Mouse (Mus musculus): ENCODE results near the gene Zfp710.

Zfp710 gene

DNA sequence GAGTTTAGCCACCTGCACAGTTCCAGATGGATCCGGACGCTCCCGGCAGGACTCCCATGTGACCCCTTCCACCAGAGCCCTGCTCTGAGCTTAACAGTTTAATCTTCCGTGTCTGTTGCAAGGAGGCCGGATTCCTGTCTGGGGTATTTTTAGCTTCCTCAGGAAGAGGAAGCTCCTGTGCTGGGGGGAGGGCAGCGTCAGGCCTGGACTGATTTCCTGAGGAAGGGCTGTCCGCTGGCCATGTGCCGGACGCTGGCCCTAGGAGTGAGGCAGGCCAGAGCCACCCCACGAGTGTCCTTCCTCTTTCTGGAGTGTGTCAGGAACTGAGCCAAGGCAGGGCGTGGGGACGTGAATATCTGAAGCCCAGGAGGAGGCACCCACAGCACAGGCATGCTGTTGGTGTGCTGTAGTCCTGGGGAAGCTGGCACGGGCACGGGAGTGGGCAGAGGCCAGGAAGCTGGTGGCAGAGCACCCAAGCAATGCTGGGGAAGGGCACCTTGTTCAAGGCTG lies 54.2 kb downstream of the Zfp710 start:
- peak; percentile 59 for DNase-seq (ENCODE audit: low spot score)

DNA sequence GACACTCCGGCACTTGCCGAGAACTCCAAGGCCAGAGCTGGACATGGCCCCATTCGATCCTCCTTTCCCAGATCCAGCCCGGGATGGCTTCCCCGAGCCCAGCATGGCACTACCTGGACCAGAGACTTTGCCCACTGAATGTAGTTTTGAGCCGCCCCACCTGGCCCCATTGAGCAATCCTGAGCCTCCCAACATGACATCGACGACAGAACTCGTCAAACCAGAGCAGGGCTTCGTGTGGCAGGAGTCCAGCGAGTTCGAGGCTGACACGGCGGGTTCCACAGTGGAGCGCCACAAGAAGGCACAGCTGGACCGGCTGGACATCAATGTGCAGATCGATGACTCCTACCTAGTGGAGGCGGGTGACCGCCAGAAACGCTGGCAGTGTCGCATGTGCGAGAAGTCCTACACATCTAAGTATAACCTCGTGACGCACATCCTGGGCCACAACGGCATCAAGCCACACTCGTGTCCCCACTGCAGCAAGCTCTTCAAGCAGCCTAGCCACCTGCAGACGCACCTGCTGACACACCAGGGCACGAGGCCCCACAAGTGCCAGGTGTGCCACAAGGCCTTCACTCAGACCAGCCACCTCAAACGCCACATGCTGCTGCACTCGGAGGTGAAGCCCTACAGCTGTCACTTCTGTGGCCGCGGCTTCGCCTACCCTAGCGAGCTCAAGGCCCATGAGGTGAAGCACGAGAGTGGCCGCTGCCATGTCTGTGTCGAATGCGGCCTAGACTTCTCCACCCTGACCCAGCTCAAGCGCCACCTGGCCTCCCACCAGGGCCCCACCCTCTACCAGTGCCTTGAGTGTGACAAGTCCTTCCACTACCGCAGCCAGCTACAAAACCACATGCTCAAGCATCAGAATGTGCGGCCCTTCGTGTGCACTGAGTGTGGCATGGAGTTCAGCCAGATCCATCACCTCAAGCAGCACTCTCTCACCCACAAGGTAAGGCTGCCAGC lies 57.3 kb downstream of the Zfp710 start:
- no peak for DNase-seq (ENCODE audit: low spot score)

DNA sequence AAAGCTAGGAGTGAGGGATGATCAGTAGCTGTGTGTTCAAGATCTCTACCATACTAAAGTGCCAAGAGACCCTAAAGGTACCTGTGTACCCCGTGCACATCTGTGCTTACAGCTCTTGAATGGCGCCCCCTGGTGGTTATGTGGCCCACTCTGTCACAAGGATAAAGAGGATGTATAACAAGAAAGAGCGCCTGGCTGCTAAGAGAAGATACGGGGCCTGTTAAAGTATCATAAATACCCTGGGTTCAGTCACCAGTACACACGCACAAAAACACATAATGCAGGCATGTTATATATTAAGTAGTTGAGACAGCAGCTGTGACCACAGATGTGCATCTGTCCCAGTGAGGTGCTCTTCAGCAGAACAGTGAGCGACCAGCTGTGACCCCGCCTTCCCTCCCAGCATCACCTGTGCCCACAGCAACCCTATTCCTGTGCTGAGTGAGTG lies 59.9 kb downstream of the Zfp710 start:
- DNase-seq (ENCODE audit: low spot score): peak; percentile 45

DNA sequence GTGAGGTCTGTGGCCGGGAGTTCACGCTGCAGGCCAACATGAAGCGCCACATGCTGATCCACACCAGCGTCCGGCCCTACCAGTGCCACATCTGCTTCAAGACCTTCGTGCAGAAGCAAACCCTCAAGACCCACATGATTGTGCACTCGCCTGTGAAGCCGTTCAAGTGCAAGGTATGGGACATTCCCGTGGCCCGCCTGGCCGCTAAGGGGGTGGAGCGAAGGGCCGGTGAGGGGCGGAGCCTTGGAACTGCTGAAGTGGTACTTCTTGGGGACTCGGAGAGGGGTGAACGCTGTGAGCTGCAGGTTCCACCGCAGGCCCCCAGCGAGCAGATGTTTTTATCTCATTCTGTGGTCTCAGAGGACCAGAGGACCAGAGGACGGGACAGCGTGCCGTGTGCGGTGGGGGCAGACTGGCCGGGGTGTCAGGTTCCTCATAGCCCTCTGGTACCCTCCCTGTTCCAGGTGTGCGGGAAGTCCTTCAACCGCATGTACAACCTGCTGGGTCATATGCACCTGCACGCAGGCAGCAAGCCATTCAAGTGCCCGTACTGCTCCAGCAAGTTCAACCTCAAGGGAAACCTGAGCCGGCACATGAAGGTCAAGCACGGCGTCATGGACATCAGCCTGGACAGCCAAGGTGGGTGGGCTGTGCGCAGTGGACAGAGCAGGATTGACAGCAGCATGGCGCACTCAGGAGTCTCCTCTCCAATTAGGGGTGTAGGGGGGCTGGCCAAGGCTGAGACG lies 61.5 kb downstream of the Zfp710 start:
- no peak for DNase-seq (ENCODE audit: low spot score)

DNA sequence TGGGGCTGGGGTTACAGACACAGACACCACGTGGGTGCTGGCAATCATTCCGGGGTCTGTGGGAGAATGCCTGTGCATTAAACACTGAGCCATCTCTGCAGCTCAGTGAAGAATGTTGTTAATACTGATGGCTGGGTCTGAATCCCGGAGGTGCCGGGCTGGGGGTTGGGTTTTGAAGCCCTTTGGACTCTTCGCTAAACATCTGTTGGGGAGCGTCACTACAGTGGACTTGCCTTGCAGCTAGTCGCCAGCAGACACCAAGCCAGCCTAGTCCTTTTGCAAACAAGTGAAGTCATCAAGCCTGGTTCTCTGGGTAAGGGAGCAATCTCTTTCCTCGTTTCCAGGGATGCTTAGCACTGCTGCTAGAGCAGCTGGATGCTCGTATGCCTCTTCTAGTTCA lies 63.6 kb downstream of the Zfp710 start:
- no peak for DNase-seq (ENCODE audit: low spot score)

DNA sequence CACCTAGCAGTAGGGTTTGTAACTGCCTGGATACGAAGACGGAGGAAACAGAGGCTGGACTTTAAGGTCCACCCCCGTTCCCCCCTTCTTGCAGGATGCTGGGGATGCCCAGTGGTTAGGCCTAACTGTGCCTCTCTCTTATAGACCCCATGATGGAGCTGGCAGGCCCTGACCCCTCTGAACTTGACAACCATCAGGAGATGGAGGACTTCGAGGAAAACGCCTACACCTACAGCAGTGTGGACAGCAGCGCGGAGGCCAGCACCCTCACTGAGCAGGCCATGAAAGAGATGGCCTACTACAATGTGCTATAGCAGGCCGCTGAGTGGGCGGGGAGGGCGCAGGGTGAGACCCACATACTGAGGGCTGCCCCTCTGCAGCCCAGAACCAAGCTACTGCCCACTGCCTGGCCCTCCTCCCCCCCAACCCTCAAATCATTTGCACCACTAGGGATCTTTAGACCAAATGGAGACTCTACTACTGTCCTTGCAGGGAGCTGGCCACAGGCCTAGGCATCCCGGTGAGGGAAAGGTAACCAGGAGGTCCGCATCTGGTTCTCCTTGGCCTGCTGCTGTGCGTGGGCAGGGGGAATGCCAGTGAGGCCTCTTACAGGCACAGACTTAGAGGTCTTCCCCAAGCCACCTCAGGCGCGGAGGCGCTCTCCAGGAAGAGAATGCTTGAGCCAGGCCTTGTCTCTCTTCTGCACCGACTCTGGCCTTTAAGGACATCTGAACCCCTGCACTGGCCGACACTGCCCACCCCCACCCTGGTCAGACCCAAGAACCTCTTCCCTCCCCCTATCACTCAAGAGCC lies 65.8 kb downstream of the Zfp710 start:
- DNase-seq (ENCODE audit: low spot score): no peak

DNA sequence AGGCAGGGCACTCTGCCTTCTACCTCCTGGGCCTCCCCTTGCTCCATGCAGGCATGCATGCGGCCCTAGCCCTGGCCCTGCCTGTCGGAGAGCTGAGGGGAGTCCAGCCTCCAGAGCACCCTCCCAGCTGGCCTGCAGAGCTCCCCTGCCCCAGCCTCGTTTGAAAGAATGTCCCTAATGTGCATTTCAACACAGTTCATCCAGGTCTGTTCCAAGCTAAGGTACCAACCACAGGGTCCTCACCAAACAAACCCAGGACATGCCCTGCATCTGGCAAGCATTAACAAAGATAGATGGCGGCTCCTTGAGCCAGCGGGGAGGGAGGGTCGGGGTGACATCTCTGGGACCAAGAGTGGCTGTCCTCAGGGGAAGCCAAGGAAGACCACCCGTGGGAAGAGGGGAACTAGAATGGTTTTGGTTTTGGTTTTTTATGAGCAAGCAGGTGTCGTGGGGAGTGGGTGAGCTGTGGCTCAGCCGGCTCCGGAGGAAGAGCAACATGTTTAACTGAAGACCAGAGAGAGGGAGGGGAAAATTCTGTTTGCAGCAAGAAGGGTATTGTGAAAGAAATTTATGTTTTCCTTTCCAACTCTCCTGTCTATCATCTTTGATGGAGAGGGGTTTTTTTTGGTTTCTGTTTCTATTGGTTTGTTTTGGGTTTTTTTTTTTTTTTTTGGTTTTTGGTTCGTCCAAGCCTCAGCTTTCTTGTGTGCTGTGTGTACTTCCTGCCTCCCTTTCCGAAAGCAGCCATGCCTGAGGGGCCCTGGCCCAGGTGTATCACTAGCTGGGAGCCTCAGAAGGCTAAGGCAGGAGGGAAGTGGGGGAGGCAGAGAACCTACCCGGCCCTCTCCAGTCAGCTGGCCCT lies 66.6 kb downstream of the Zfp710 start:
- DNase-seq (ENCODE audit: low spot score): no peak

DNA sequence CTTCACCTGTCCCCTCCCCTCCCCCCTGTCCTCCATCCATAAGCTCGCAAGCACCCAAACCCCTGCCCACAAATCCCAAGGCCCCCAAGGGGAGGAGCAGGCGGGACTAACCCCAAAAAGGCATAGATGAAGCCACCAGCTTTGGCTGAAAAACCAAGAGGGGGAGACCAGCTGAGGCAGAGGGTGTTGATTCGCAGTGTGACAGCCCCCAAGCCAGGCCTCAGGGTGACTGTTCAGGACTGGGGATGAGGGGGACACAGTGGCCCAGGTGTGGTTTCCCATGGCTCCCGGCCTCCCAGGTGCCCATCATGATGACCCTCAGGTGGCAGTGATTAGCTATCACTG lies 67.2 kb downstream of the Zfp710 start:
- DNase-seq (ENCODE audit: low spot score): no peak

DNA sequence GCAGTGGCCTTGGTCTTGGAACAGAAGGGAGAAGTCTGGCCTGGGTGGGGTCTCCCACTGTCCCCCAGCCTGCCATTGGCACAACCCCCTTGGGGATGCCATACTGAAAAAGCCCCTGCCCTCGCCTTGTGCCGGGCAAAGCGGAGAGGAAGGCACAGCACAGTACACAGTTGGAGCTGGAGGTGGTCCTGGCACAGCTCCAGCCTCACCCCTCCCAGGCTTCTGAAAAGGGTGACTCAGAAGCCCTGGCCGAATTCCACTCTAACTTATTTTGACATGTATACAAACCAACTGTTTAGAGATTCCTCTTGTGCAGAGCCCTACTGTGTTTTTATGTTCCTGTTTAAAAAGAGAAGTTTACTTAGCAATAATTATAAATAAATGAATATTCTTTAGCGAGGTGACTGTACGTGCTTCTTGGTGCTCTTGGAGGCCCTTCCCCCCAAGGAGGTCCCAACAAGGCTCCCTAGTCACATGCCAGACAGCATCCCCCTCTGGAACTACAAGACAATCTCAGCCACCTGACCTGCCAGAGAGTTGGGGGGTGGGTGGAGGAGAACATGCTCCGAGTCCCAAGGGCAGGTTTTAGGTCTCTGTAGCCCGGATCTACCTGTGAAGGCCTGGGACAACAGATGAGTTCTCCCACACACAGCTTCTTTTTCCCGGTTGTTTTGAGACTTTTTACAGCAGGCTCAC lies 67.9 kb downstream of the Zfp710 start:
- DNase-seq (ENCODE audit: low spot score): no peak

DNA sequence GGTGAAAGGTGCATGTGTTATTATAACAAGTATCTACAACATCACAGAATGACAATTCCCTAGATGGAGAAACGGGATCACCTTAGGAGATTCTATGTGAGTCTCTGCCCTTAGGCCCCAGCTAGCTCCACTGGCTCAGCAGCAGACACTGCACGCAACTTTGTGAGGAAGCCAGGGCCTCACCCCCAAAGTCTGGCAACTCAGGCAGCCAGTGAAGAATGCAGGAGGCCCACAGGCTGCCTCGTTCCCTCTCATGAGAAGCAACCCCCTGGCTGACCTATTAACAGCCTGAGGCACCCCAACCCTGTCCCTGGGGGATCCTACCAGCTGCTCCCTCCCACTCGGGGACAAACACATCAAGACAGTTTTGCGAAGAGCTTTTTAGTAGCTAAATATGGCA lies 69.9 kb downstream of the Zfp710 start:
- DNase-seq (ENCODE audit: low spot score): no peak

DNA sequence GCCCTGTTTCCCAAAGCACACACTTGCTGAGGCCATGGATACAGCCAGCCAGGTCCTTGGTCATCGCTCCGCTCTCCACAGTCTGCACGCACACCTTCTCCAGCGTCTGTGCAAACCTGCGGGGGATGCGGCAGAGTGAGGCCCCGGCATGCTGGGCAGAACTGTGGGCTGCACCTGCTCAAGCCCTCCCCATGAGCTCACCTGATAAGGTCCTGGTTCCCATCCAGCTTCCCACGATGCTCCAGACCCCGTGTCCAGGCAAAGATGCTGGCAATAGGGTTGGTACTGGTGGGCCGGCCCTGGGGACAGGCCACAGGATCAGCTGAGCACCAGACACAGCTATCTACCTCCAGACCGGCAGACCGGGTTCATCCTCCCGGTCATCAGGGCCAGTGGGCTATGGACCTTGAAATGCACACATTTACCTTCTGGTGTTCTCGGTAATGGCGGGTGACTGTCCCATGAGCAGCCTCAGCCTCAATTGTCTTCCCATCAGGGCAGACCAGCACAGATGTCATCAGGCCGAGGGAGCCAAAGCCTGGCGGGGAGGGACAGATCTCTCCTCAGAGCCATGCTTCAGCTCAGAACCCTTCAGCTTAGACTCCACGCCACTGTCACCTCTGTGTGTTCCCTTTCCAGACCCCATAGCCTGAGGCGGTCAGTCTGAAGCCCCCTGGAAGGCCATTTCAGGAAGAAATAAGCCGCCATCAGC lies 71.1 kb downstream of the Zfp710 start:
- DNase-seq (ENCODE audit: low spot score): no peak

DNA sequence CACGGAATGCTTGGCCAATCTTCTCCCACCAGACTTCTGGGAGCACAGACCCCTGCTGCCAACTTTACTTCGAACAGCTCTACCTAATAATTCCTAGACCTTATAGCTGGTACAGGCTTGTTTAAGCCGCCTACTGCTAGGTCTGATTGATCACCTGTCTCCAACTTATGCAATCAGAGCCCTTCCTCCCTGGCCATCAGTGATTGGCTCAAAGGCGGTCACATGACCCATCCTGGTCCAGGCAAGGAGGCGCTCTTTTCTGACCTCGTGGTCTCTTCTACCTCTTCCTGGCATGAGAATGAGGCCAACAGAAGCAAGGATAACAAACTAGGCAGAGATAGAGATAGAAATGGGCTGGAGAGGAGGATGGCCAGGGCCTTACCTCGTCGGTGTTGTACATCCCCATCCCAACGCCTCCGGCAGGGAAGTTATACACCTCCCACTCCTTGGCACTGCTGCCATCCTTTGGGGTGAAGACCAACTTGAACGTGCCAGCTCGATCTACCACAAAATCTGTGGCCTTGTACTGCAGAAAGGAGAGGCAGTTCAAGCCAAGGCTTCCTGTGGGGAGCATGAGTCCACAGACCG lies 73.9 kb downstream of the Zfp710 start:
- peak; percentile 58 for DNase-seq (ENCODE audit: low spot score)

DNA sequence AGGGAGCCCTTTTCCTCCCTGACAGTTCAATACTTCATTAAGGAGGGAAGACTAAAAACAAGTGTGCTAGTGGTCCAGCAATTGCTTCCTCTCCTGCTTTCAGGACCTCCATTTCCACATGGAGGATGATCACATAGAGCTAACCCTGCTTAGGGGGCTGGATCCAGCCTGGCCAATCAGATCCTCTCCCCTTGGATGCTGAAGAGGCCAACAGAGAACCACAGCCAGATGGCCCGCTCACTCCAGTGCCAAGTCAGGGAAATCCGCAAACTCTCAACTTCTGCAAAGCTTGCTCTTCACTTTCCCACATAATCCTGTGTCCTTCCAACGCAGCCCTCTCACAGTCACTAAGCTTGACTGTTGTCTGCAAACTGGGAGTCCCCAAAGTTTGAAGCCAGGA lies 78.7 kb downstream of the Zfp710 start:
- DNase-seq (ENCODE audit: low spot score): no peak

DNA sequence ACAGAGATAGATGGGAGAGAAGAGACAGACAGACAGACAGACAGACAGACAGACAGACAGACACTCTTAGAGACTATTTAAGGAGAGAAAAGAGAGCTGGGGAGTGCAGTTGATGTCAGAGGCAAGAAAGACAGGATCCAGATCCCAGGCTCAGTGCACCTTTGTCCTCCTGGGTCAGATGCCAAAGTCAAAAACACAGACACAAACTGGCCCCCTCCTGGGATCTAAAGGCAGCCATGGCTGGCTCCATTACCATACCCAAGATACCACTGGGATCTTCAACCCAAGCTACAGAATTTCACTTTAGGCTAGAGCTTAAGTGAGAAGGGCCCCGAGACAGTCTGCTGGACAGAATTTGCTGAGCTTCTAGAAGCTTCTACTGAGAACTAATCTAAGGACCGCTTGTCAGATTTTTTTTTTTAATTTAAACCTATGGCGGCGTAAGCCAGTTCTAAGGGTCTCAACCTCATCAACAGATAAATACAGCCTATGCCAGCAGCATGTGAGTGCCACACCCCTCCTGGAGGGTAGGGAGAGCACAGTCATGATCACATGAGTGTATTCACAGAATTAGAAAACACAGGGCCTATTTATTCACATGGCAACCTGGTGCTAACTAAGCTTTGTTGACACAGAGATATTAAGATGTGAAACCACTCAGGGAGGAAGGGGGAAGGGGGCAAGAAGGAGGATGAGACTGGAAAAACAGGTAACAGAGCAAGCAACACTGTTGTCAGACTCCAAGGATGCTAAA lies 81.2 kb downstream of the Zfp710 start:
- DNase-seq (ENCODE audit: low spot score): no peak

DNA sequence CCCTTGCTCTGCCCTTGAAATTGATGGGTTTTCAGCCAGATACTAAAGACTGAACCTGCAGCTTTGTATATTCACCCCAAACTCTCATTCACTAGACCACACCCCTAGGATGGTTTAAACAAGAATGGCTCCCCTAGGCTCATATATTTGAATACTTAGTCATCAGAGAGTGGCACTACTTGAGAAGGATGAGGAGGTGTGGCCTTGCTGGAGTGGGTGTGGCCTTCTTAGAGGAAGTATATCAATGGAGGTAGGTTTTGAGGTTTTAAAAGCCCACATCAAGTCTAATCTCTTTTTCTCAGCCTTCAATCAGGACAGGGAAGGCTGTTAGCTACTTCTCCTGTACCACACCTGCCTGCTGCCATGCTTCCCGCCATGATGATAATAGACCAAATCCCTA lies 81.8 kb downstream of the Zfp710 start:
- DNase-seq (ENCODE audit: low spot score): no peak

DNA sequence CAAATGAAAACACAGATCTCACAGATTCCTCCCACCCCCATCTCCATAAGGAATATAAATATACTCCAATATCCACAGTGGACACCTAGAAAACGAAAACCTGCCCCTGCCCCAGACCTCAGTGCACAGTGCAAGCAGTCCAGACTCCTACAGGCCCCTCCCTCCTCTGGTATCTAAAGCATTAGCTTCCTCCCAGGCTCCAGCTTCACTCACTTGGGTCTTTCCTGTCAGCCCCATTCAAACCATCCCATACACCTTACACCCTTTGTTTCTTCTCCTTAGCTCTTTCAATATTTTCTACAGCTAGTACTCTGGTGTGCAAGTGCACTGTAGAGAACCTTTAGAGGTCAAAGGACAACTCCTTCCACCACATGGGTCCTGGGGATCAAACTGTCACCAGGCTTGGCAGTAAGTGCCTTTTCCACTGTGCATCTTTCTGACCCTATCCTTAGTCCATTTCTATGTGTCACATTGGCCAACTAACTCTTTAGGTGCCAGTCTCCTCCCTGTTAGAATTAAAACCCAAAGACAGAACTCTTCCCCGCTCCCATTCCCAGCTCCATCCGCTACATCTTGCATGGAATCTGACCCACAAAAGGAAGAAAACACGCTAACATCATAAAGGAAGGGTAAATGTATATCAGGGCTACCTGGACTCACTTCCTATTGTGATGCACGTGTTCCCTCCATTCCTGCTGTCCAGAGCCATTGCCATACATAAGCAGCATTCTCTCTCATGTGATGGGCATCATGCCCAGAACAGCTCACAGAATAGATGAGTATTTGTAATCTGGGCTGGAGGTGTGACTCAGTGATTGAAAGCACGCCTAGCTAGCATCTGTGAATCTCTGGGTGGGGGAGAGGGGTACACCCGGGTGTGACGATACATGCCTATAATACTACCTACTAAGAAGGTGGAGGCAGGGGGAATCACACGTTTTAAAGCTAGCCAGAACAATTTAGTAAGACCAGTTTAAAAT lies 86.7 kb downstream of the Zfp710 start:
- no peak for DNase-seq (ENCODE audit: low spot score)

DNA sequence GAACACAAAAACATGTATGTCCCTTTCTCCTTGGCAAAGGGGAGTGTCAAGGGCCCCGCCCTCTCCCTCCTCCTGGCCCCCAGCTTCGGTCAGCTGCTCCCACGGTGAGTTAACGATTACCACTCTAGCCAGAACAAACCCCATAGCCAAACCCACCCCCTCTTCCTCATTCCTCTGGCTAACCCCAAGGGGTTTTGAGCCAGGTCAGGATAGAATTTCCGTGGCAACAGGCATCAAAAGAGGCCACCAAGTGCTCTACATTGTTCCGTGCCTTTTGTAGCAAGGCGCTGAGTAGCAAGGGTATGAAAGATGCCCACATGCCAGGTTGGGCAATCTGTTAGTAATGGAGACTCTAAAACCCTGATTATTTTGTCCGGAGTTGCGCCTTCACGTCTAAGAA lies 89.4 kb downstream of the Zfp710 start:
- no peak for DNase-seq (ENCODE audit: low spot score)

All from testis, postnatal 14 days (tissue).